Mouse (Mus musculus) liver, embryonic 14.5 days (tissue): ENCODE results near the gene Pithd1.

ENCODE experiments used
- CTCF ChIP-seq: IDR thresholded peaks from 2 replicates; pipeline ENCODE4 v1.5.1; 2016; ENCODE audit warnings: antibody characterized with exemption, low read depth, control low read depth
- EP300 ChIP-seq: IDR thresholded peaks from 2 replicates; pipeline ENCODE4 v1.6.1; 2016; ENCODE audit warnings: antibody characterized with exemption, low read depth

DNA sequence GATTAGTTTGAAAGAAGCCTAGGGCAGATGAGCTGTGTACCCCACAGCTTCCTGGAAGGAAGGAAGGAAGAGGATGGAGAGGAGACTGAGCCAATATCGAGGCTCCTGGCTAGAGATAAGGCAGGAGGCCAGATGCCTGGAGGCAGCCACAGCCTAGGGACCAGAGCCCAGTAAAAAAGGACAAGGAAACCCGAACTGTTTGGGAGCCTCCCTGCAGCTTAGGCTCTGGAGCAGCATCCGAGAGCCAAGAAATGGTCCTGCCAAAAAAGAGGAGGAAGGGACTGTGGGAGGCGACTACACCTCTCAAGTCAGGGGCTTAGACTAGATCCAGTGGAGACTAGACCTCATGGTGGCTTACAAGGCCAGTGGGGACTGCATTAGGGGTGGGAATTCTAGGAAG is 43.7 kb downstream of the Pithd1 start:
- TF ChIP-seq CTCF (no peak), EP300 (no peak)
